Mouse (Mus musculus): Measurements from ENCODE around the gene Mrps2. TPM values are rescaled to one million over a fixed set of nuclear protein-coding genes. Genes with fewer than 3 reads are reported as not detected.

Mrps2 gene
- total and polyA plus RNA-seq, 3 experiments, result 30.5 to 71.4 (median 70.3) TPM

GRCm38 (mm10) chr2:28502987-28503386, 35.1 kb downstream of the Mrps2 start:
- no peaks in the 10 kb centered on the region for H3K4me1 ChIP-seq (ENCODE audit: control insufficient read depth in 1 of 2, insufficient read depth in 2 of 2, low read length in 2 of 2)
- H3K27ac ChIP-seq (ENCODE audit: control insufficient read depth, low read depth, low read length), result no peak overlapping the region
- H3K79me2 ChIP-seq (ENCODE audit: control insufficient read depth, insufficient read depth, low read length, poor library complexity), result no peaks in the 10 kb centered on the region
- no peak overlapping the region for H3K4me3 ChIP-seq (ENCODE audit: control insufficient read depth in 1 of 2, insufficient read depth in 1 of 2, low read depth in 2 of 2, low read length in 2 of 2)
- H3K36me3 ChIP-seq (ENCODE audit: control insufficient read depth in 1 of 2, insufficient read depth in 2 of 2, low read length in 2 of 2), result no peaks in the 10 kb centered on the region
- DNase-seq (ENCODE audit: low read depth, low spot score), result no peak
- H3K9ac ChIP-seq (ENCODE audit: control insufficient read depth, low read depth, low read length, poor library complexity, severe bottlenecking), result no peak overlapping the region
- TF ChIP-seq CTCF (IDR thresholded peaks at IDR 0.05 in 2 of 3, conservative IDR thresholded peaks at IDR 0.05 in 1 of 3; ENCODE audit: control insufficient read depth in 1 of 3, insufficient read depth in 1 of 3, low read depth in 2 of 3, low read length in 3 of 3, poor library complexity in 1 of 3, severe bottlenecking in 1 of 3), result no peak
- no peak for TF ChIP-seq MXI1 (IDR thresholded peaks at IDR 0.05; ENCODE audit: low read depth, low read length)
- no peak for TF ChIP-seq SIN3A (IDR thresholded peaks at IDR 0.05; ENCODE audit: low read length)
- no peak for TF ChIP-seq MYC (IDR thresholded peaks at IDR 0.05; ENCODE audit: low read depth, low read length)
- no peak for TF ChIP-seq MAFK (IDR thresholded peaks at IDR 0.05; ENCODE audit: borderline replicate concordance, low read depth, low read length)
- TF ChIP-seq CHD1 (IDR thresholded peaks at IDR 0.05; ENCODE audit: low read depth, low read length), result no peak
- H3K27me3 ChIP-seq (ENCODE audit: control insufficient read depth in 1 of 2, insufficient read depth in 2 of 2, low read length in 2 of 2), result peaks cover 8 to 17% of the 10 kb centered on the region in 2 experiments
- H3K9me3 ChIP-seq (replicated peaks; ENCODE audit: insufficient read depth, low read length), result no peaks in the 10 kb centered on the region

- Histone ChIP-seq H3K79me2 (ENCODE audit: control insufficient read depth, insufficient read depth, low read length, poor library complexity) (no peaks in the 10 kb centered on the region), H3K9ac (ENCODE audit: control insufficient read depth, low read depth, low read length, poor library complexity, severe bottlenecking) (no peak overlapping the region), H3K4me1 (ENCODE audit: control insufficient read depth in 1 of 2, insufficient read depth in 2 of 2, low read length in 2 of 2) (no peaks in the 10 kb centered on the region), H3K9me3 (replicated peaks; ENCODE audit: insufficient read depth, low read length) (no peaks in the 10 kb centered on the region), H3K36me3 (ENCODE audit: control insufficient read depth in 1 of 2, insufficient read depth in 2 of 2, low read length in 2 of 2) (no peaks in the 10 kb centered on the region), H3K27ac (ENCODE audit: control insufficient read depth, low read depth, low read length) (no peak overlapping the region), H3K27me3 (ENCODE audit: control insufficient read depth in 1 of 2, insufficient read depth in 2 of 2, low read length in 2 of 2) (peaks cover 10 to 28% of the 10 kb centered on the region in 2 experiments), H3K4me3 (ENCODE audit: control insufficient read depth in 1 of 2, insufficient read depth in 1 of 2, low read depth in 2 of 2, low read length in 2 of 2) (no peak overlapping the region)
- TF ChIP-seq MYB (IDR thresholded peaks at IDR 0.05; ENCODE audit: low read depth, low read length), result no peak
- TF ChIP-seq NRF1 (IDR thresholded peaks at IDR 0.05; ENCODE audit: insufficient read depth, low read depth, low read length, poor library complexity, severe bottlenecking), result no peak
- no peak for TF ChIP-seq ZMIZ1 (IDR thresholded peaks at IDR 0.05; ENCODE audit: low read depth, low read length)
- TF ChIP-seq ELF1 (IDR thresholded peaks at IDR 0.05; ENCODE audit: low read depth, low read length), result no peak
- no peak for TF ChIP-seq GATA1 (IDR thresholded peaks at IDR 0.05; ENCODE audit: low read depth, low read length)
- no peak for DNase-seq (ENCODE audit: low read depth, low spot score)
Measured at GRCm38 (mm10) chr2:28504676-28505075, 36.8 kb downstream of the Mrps2 start.

- H3K27me3 ChIP-seq (ENCODE audit: control insufficient read depth in 1 of 2, insufficient read depth in 2 of 2, low read length in 2 of 2), result peaks cover 10 to 32% of the 10 kb centered on the region in 2 experiments
- H3K9ac ChIP-seq (ENCODE audit: control insufficient read depth, low read depth, low read length, poor library complexity, severe bottlenecking), result no peak within 1 kb of the TSS
- H3K79me2 ChIP-seq (ENCODE audit: control insufficient read depth, insufficient read depth, low read length, poor library complexity), result no peaks in the 10 kb centered on the region
- DNase-seq (ENCODE audit: low read depth, low spot score), result no peak
- H3K36me3 ChIP-seq (ENCODE audit: control insufficient read depth in 1 of 2, insufficient read depth in 2 of 2, low read length in 2 of 2), result no peaks in the 10 kb centered on the region
- no peaks in the 10 kb centered on the region for H3K4me1 ChIP-seq (ENCODE audit: control insufficient read depth in 1 of 2, insufficient read depth in 2 of 2, low read length in 2 of 2)
- H3K27ac ChIP-seq (ENCODE audit: control insufficient read depth, low read depth, low read length), result no peak within 1 kb of the TSS
- TF ChIP-seq EP300 (IDR thresholded peaks at IDR 0.05; ENCODE audit: low read depth in 1 of 2, low read length in 2 of 2) (no peak), POLR2AphosphoS5 (IDR thresholded peaks at IDR 0.05; ENCODE audit: borderline replicate concordance, low read depth, low read length) (no peak), POLR2AphosphoS2 (IDR thresholded peaks at IDR 0.05; ENCODE audit: low read length) (no peak), POLR2A (IDR thresholded peaks at IDR 0.05; ENCODE audit: control insufficient read depth in 1 of 2, insufficient read depth in 1 of 2, low read depth in 1 of 2, low read length in 2 of 2, poor library complexity in 1 of 2) (no peak), MEF2A (IDR thresholded peaks at IDR 0.05; ENCODE audit: extremely low read depth, insufficient replicate concordance, low read depth, low read length, poor library complexity, severe bottlenecking) (no peak), TAL1 (IDR thresholded peaks at IDR 0.05; ENCODE audit: low read length) (no peak), ELF1 (IDR thresholded peaks at IDR 0.05; ENCODE audit: low read depth, low read length) (no peak), CTCF (IDR thresholded peaks at IDR 0.05 in 2 of 3, conservative IDR thresholded peaks at IDR 0.05 in 1 of 3; ENCODE audit: control insufficient read depth in 1 of 3, insufficient read depth in 1 of 3, low read depth in 2 of 3, low read length in 3 of 3, poor library complexity in 1 of 3, severe bottlenecking in 1 of 3) (no peak), ZMIZ1 (IDR thresholded peaks at IDR 0.05; ENCODE audit: low read depth, low read length) (no peak), TCF12 (IDR thresholded peaks at IDR 0.05; ENCODE audit: low read depth, low read length) (no peak)
- no peak within 1 kb of the TSS for H3K4me3 ChIP-seq (ENCODE audit: control insufficient read depth in 1 of 2, insufficient read depth in 1 of 2, low read depth in 2 of 2, low read length in 2 of 2)
- H3K9me3 ChIP-seq (replicated peaks; ENCODE audit: insufficient read depth, low read length), result no peaks in the 10 kb centered on the region
Measured at GRCm38 (mm10) chr2:28505795-28506194, 37.9 kb downstream of the Mrps2 start, which contains the start of gene Gm10134. TSS of gene Gm10134 (plus strand) at chr2:28506095.
